Comparison of ENCODE assay signal across 22 mouse cellular contexts in genomic region chr5:74391346-74391745, GRCm38 (mm10).
DNase-seq lines count a peak whose midpoint lies in the region; ATAC-seq and TF ChIP-seq lines count a peak whose summit lies in the region.
"Had no signal": no experiment of that assay in that cellular context is flagged by ENCODE, and none has a peak within 500 bp of the region (broad histone marks: within the 10 kb centered on the region; RNA-seq: fewer than 3 reads in every experiment).

No protein-coding gene starts in this region.

- no peaks in the 10 kb centered on the region for H3K9me3 ChIP-seq in midbrain, embryonic 16.5 days (replicated peaks; ENCODE audit: control insufficient read depth, low read length, poor library complexity, severe bottlenecking)
- no peaks in the 10 kb centered on the region for H3K9me3 ChIP-seq in midbrain, embryonic 14.5 days (ENCODE audit: control insufficient read depth, low read length)
- H3K9me3 ChIP-seq in embryonic facial prominence, embryonic 12.5 days: no peaks in the 10 kb centered on the region
- H3K9me3 ChIP-seq in limb, embryonic 10.5 days (replicated peaks): no peaks in the 10 kb centered on the region
- no peaks in the 10 kb centered on the region for H3K9me3 ChIP-seq in limb, embryonic 14.5 days (ENCODE audit: control insufficient read depth, low read length)
- H3K9me3 ChIP-seq: embryonic facial prominence, embryonic 15.5 days; forebrain, embryonic 10.5 days; heart, embryonic 13.5 days; hindbrain, embryonic 12.5 days had no signal

- no peak overlapping the region for H3K27ac ChIP-seq in midbrain, embryonic 16.5 days (ENCODE audit: low read length)
- H3K27ac ChIP-seq in midbrain, embryonic 14.5 days (replicated peaks; ENCODE audit: low read depth, low read length): no peak overlapping the region
- peak overlapping the region; percentile 78 for H3K27ac ChIP-seq in embryonic facial prominence, embryonic 12.5 days
- H3K27ac ChIP-seq in limb, embryonic 10.5 days: peak overlapping the region; percentile 31; the same call in 1 of the 2 replicates
- peak overlapping the region; percentile 58 for H3K27ac ChIP-seq in limb, embryonic 14.5 days (replicated peaks; ENCODE audit: low read depth, low read length)
- H3K27ac ChIP-seq: embryonic facial prominence, embryonic 15.5 days; forebrain, embryonic 10.5 days; heart, embryonic 13.5 days; hindbrain, embryonic 12.5 days had no signal

- H3K36me3 ChIP-seq in midbrain, embryonic 16.5 days (ENCODE audit: control insufficient read depth, insufficient read depth, low read length): no peaks in the 10 kb centered on the region
- H3K36me3 ChIP-seq in midbrain, embryonic 14.5 days (ENCODE audit: control insufficient read depth, insufficient read depth, low read length): no peaks in the 10 kb centered on the region
- H3K36me3 ChIP-seq in embryonic facial prominence, embryonic 12.5 days: no peaks in the 10 kb centered on the region
- H3K36me3 ChIP-seq in limb, embryonic 10.5 days: no peaks in the 10 kb centered on the region
- no peaks in the 10 kb centered on the region for H3K36me3 ChIP-seq in limb, embryonic 14.5 days (ENCODE audit: control insufficient read depth, insufficient read depth, low read length)
- H3K36me3 ChIP-seq: embryonic facial prominence, embryonic 15.5 days; forebrain, embryonic 10.5 days; heart, embryonic 13.5 days; hindbrain, embryonic 12.5 days had no signal

- 83% methylated on average over 5 of the region's 5 CpGs for WGBS in midbrain, embryonic 16.5 days
- WGBS in midbrain, embryonic 14.5 days: 88% methylated on average over 5 of the region's 5 CpGs
- 35% methylated on average over 5 of the region's 5 CpGs for WGBS in embryonic facial prominence, embryonic 12.5 days
- 75% methylated on average over 5 of the region's 5 CpGs for WGBS in limb, embryonic 10.5 days
- 33% methylated on average over 5 of the region's 5 CpGs for WGBS in limb, embryonic 14.5 days

- no peaks in the 10 kb centered on the region for H3K27me3 ChIP-seq in midbrain, embryonic 16.5 days (ENCODE audit: control insufficient read depth, insufficient read depth, low read depth, low read length)
- no peaks in the 10 kb centered on the region for H3K27me3 ChIP-seq in midbrain, embryonic 14.5 days (ENCODE audit: control insufficient read depth, insufficient read depth, low read length)
- no peaks in the 10 kb centered on the region for H3K27me3 ChIP-seq in embryonic facial prominence, embryonic 12.5 days
- H3K27me3 ChIP-seq in limb, embryonic 10.5 days (ENCODE audit: low read depth, poor library complexity, severe bottlenecking): no peaks in the 10 kb centered on the region
- no peaks in the 10 kb centered on the region for H3K27me3 ChIP-seq in limb, embryonic 14.5 days (ENCODE audit: control insufficient read depth, insufficient read depth, low read length)
- H3K27me3 ChIP-seq: embryonic facial prominence, embryonic 15.5 days; heart, embryonic 13.5 days; hindbrain, embryonic 12.5 days; Patski had no signal

- H3K4me1 ChIP-seq in midbrain, embryonic 16.5 days (ENCODE audit: control insufficient read depth, insufficient read depth, low read length): peaks cover 10% of the 10 kb centered on the region
- H3K4me1 ChIP-seq in midbrain, embryonic 14.5 days (ENCODE audit: control insufficient read depth, insufficient read depth, low read length): no peaks in the 10 kb centered on the region
- H3K4me1 ChIP-seq in embryonic facial prominence, embryonic 12.5 days: peaks cover 43% of the 10 kb centered on the region
- H3K4me1 ChIP-seq in limb, embryonic 10.5 days: peaks cover 49% of the 10 kb centered on the region
- peaks cover 48% of the 10 kb centered on the region for H3K4me1 ChIP-seq in limb, embryonic 14.5 days (ENCODE audit: control insufficient read depth, insufficient read depth, low read length)

- no peak overlapping the region for H3K4me3 ChIP-seq in midbrain, embryonic 16.5 days (ENCODE audit: low read depth, low read length)
- H3K4me3 ChIP-seq in midbrain, embryonic 14.5 days (replicated peaks; ENCODE audit: low read depth, low read length): no peak overlapping the region
- H3K4me3 ChIP-seq in embryonic facial prominence, embryonic 12.5 days: no peak overlapping the region
- H3K4me3 ChIP-seq in limb, embryonic 10.5 days: no peak overlapping the region
- no peak overlapping the region for H3K4me3 ChIP-seq in limb, embryonic 14.5 days (replicated peaks; ENCODE audit: low read length)
- H3K4me3 ChIP-seq: embryonic facial prominence, embryonic 15.5 days; erythroblast, embryonic 14.5 days; forebrain, embryonic 10.5 days; heart, embryonic 13.5 days; hindbrain, embryonic 12.5 days had no signal

- no peak overlapping the region for H3K9ac ChIP-seq in midbrain, embryonic 16.5 days (ENCODE audit: low read depth, low read length)
- H3K9ac ChIP-seq in midbrain, embryonic 14.5 days (replicated peaks; ENCODE audit: low read length): no peak overlapping the region
- no peak overlapping the region for H3K9ac ChIP-seq in embryonic facial prominence, embryonic 12.5 days
- H3K9ac ChIP-seq in limb, embryonic 14.5 days (ENCODE audit: low read depth, low read length, severe bottlenecking): no peak overlapping the region
- H3K9ac ChIP-seq: embryonic facial prominence, embryonic 15.5 days; heart, embryonic 13.5 days; hindbrain, embryonic 12.5 days had no signal

- DNase-seq in midbrain, embryonic 14.5 days: no peak
- no peak for DNase-seq in limb, embryonic 10.5 days (ENCODE audit: low spot score)
- peak; percentile 57 for DNase-seq in limb, embryonic 14.5 days (ENCODE audit: low spot score)
- DNase-seq in testis, postnatal 10 days (ENCODE audit: low spot score): no peak
- DNase-seq in kidney, postnatal 10 days: no peak
- DNase-seq: adrenal gland, postnatal 14 days; cerebellum, adult 2 months; cerebellum, postnatal 10 days; gastrocnemius, postnatal 25 days; heart, postnatal 36 days had no signal

- H3K4me2 ChIP-seq in midbrain, embryonic 16.5 days (ENCODE audit: low read length): no peak overlapping the region
- no peak overlapping the region for H3K4me2 ChIP-seq in midbrain, embryonic 14.5 days (ENCODE audit: low read length)
- H3K4me2 ChIP-seq in embryonic facial prominence, embryonic 12.5 days (replicated peaks): no peak overlapping the region
- 0 out of 2 replicates have a peak overlapping the region, but pooled peaks have one; percentile 3 for H3K4me2 ChIP-seq in limb, embryonic 14.5 days (replicated peaks; ENCODE audit: low read depth, low read length, severe bottlenecking)
- H3K4me2 ChIP-seq: embryonic facial prominence, embryonic 15.5 days; heart, embryonic 13.5 days; hindbrain, embryonic 12.5 days had no signal

- 0 out of 2 replicates have a peak, but pooled peaks have one; percentile 32 for ATAC-seq in midbrain, embryonic 16.5 days
- ATAC-seq in midbrain, embryonic 14.5 days (ENCODE audit: low FRiP score, low TSS enrichment): no peak
- no peak for ATAC-seq in embryonic facial prominence, embryonic 12.5 days (ENCODE audit: insufficient number of reproducible peaks, insufficient read depth, low FRiP score, low TSS enrichment)
- no peak for ATAC-seq in limb, embryonic 14.5 days (ENCODE audit: low FRiP score, low read depth)
- ATAC-seq in cerebellum, adult (ENCODE audit: insufficient number of reproducible peaks, low FRiP score, low TSS enrichment): no peak
- ATAC-seq: activated CD4-positive, CD25-positive, alpha-beta regulatory T cell, adult 4 months; forebrain, embryonic 14.5 days; hindbrain, embryonic 16.5 days; Patski had no signal

- no peak for TF ChIP-seq POLR2A in limb, embryonic 14.5 days (IDR thresholded peaks at IDR 0.05; ENCODE audit: borderline replicate concordance, extremely low read depth, insufficient read depth, insufficient read length)

Comparison
In these comparisons a context has a peak if more than half of its experiments do, and no peak if none do; other contexts are left out.
1. H3K27ac ChIP-seq: peak in embryonic facial prominence, embryonic 12.5 days (single experiment), limb, embryonic 10.5 days (single experiment) and limb, embryonic 14.5 days (single experiment); none in midbrain, embryonic 16.5 days (single experiment) and midbrain, embryonic 14.5 days (single experiment).